Mouse (Mus musculus): ENCODE results near the gene Zfp628. TPM values are rescaled to one million over a fixed set of nuclear protein-coding genes. Genes with fewer than 3 reads are reported as not detected.
A peak's percentile ranks its signal among the peaks of the same experiment; 100 is the strongest.

Gene Zfp628
- polyA plus RNA-seq, 1 experiment: 6.3 TPM

DNA sequence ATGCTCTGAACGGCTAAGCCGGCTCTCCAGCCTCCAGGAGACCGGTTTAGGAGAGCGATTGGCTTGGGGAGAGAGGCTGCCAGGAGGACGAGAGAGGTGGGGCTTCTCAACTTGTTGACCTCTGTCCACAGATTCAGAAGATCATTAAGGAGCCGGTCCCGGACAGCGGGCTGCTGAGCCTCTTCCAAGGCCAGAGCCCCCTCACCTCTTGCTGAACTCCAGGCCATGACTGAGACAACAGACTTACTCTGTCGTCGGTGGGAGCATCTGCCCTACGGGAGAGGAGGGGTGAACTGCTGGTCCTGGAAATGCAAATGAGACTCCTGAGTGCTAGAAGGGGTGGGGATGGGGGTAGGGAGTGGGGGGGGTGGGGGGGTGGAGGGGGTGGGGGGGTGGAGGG, 19.8 kb upstream of the Zfp628 start:
- no peak overlapping the region for H3K4me3 ChIP-seq (ENCODE audit: insufficient read depth, low read length)
- TF ChIP-seq CTCF (IDR thresholded peaks at IDR 0.05; ENCODE audit: borderline replicate concordance, insufficient read depth, low read length): no peak
- no peak for TF ChIP-seq POLR2A (IDR thresholded peaks at IDR 0.05; ENCODE audit: low read depth, low read length)
- no peak overlapping the region for H3K27ac ChIP-seq (ENCODE audit: insufficient read depth, low read length)
- no peaks in the 10 kb centered on the region for H3K4me1 ChIP-seq (ENCODE audit: control insufficient read depth, insufficient read depth, low read length)

DNA sequence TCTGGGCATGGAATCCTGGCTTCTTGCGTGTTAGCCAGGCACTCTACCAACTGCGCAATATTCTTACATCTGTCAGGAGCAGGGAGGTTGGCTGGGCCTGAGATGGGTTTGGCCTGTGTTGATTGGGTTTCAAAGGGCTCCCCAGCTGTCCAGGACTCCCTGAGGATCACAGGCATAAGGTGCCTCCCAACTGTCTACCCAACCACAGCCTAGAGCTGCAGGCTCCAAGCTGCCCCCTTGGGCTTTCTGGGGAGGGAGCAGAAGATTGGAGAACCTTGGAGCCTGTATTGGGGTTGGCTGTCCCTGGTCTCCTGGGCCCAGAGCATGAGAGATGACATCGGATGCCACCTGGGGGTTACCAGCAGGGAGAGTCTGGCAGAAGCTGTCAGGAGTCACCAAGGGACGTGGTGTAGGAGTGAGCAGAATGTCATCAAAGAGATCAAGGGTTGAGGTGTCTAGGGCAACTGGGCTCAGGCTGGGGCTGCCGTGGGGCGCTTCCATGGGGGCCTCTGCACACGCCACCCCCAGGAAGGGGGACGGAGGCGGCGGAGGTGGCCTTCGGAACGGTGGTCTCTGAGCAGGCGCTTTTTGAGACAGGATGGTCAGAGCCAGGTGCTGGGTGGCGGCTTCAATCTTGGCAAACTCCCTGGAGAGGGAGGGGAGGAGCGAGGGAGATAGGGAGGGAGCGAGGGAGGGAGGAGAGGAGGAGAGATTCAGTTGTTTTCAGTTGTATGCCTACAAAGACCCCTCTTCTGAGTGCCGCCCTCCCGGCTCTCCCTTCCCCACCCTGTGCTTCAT, 16.0 kb upstream of the Zfp628 start:
- Histone ChIP-seq H3K27ac (ENCODE audit: insufficient read depth, low read length) (no peak overlapping the region), H3K4me1 (ENCODE audit: control insufficient read depth, insufficient read depth, low read length) (no peaks in the 10 kb centered on the region), H3K4me3 (ENCODE audit: insufficient read depth, low read length) (no peak overlapping the region)
- TF ChIP-seq CTCF (IDR thresholded peaks at IDR 0.05; ENCODE audit: borderline replicate concordance, insufficient read depth, low read length): no peak

DNA sequence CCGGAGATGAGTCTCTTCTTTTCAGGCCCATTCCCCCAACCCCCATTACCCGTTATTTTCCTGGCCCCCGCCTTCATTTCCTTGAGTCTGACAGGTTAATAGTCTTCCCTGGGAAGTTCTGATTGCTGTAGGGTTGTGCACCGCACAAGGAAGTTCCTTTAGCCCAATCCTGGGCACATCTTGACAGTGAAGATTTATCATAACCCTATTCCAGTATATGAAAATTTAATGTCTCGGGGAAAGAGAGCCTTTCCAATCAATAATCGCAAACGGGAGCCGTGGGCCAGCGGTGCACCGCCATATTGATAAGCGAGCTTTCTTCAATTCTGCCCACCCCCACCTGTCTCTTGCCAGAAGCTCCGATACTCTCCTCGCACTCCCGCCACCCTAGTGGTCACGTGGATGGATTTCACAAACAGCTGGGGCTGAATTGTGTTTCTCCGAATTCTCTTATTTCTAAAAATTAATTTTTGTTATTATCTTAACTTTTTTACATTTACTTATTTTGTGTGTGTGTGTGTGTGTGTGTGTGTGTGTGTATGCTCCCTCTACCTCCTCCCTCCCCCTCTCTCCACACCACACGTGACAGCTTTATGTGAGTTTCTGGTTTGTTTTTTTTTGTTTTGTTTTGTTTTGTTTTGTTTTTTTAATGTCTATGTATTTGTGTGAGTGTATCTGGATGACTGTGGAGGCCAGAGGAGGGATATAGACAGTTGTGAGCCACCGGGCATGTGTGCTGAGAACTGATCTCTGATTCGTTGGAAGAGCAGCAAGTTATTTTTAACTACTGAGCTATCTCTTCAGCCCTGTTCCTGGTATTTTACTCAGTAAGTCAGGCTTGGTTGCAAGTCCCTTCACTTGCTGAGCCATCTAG, 15.1 kb upstream of the Zfp628 start:
- Histone ChIP-seq H3K4me1 (ENCODE audit: control insufficient read depth, insufficient read depth, low read length) (no peaks in the 10 kb centered on the region), H3K4me3 (ENCODE audit: insufficient read depth, low read length) (no peak overlapping the region), H3K27ac (ENCODE audit: insufficient read depth, low read length) (no peak overlapping the region)
- TF ChIP-seq POLR2A (IDR thresholded peaks at IDR 0.05; ENCODE audit: low read depth, low read length) (no peak), CTCF (IDR thresholded peaks at IDR 0.05; ENCODE audit: borderline replicate concordance, insufficient read depth, low read length) (no peak)

DNA sequence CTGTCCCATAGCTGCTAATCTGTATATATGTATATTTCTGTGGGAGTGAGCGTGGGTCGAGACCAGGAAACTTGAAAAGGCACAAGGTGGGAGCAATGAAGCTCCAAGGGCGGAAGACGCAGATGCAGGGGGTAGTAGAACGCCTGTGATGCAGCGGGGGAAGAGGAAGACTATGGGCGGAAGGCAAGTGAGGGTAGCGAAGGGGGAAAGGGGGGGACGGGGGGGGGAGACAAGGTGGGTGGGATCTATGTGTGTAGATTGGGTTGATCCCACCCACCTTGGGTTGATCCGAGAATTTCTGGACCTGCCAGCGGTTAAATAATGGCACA, 14.5 kb upstream of the Zfp628 start:
- Histone ChIP-seq H3K4me3 (ENCODE audit: insufficient read depth, low read length) (no peak overlapping the region), H3K4me1 (ENCODE audit: control insufficient read depth, insufficient read depth, low read length) (no peaks in the 10 kb centered on the region), H3K27ac (ENCODE audit: insufficient read depth, low read length) (no peak overlapping the region)
- TF ChIP-seq CTCF (IDR thresholded peaks at IDR 0.05; ENCODE audit: borderline replicate concordance, insufficient read depth, low read length) (no peak), POLR2A (IDR thresholded peaks at IDR 0.05; ENCODE audit: low read depth, low read length) (no peak)

DNA sequence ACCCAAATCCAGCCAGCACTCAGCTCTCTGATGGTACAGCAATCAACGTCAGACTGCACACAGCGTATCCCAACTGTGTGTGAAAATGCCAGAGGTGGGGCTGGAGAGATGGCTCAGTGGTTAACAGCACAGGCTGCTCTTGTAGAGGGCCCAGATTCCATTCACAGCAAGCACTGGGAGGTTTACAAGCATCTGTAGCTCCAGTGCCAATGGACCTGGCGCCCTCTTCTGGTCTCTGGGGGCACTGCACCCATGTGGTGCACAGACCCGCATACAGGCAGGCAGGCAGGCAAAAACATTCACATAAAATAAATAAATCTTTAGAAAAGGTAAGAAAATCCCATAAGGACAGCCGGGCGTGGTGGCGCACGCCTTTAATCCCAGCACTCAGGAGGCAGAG, 13.8 kb upstream of the Zfp628 start:
- no peaks in the 10 kb centered on the region for H3K4me1 ChIP-seq (ENCODE audit: control insufficient read depth, insufficient read depth, low read length)
- H3K4me3 ChIP-seq (ENCODE audit: insufficient read depth, low read length): no peak overlapping the region
- TF ChIP-seq CTCF (IDR thresholded peaks at IDR 0.05; ENCODE audit: borderline replicate concordance, insufficient read depth, low read length) (no peak), POLR2A (IDR thresholded peaks at IDR 0.05; ENCODE audit: low read depth, low read length) (no peak)
- H3K27ac ChIP-seq (ENCODE audit: insufficient read depth, low read length): no peak overlapping the region

DNA sequence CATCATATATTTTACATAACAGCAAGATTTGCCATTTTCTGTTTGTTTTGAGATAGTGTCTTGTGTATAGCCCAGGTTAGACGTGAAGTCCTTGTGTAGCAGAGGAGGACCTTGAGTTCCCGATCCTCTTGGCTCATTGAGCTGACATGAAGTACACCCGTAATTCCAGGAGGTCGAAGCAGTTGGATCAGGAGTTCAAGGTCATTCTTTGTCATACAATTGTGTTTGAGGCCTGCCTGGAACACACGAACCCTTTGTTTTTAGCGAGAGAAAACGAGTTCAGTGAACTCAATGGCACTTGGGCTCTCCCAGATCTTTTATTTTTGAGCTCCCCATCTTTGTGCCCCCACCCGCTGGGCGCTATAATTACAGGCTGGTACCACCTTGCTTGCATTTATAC, 12.6 kb upstream of the Zfp628 start:
- no peaks in the 10 kb centered on the region for H3K4me1 ChIP-seq (ENCODE audit: control insufficient read depth, insufficient read depth, low read length)
- TF ChIP-seq POLR2A (IDR thresholded peaks at IDR 0.05; ENCODE audit: low read depth, low read length) (no peak), CTCF (IDR thresholded peaks at IDR 0.05; ENCODE audit: borderline replicate concordance, insufficient read depth, low read length) (no peak)
- no peak overlapping the region for H3K4me3 ChIP-seq (ENCODE audit: insufficient read depth, low read length)
- no peak overlapping the region for H3K27ac ChIP-seq (ENCODE audit: insufficient read depth, low read length)

DNA sequence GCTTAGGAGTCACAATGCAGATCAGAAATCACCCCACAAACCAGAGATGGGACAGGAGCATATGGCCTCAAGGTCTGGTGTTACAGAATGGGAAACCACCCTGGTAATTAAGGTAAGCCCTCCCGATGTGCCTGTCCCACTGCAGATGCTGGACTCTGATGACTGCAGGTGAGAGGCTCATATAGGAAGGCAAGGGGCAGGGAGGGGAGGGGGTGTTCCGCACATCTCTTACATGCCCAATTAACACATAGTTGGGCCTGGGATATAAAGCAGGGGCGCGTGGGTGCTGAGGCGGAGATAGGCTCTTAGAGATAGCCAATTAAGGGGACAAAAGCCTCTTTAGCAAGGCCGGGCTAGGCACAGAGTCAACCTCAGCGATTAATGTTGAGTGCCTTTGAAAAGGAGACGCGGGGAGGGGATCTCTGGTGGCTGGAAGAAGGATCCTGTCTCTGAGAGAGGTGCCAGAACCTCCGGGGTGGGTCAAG, 8.5 kb upstream of the Zfp628 start, which contains the start of gene Gm36210:
TSS of gene Gm36210 (minus strand) at position 51 of the 485 bp plus-strand sequence.
- TF ChIP-seq POLR2A (IDR thresholded peaks at IDR 0.05; ENCODE audit: low read depth, low read length) (no peak), CTCF (IDR thresholded peaks at IDR 0.05; ENCODE audit: borderline replicate concordance, insufficient read depth, low read length) (no peak)
- Histone ChIP-seq H3K4me1 (ENCODE audit: control insufficient read depth, insufficient read depth, low read length) (no peaks in the 10 kb centered on the region), H3K27ac (ENCODE audit: insufficient read depth, low read length) (no peak within 1 kb of the TSS), H3K4me3 (ENCODE audit: insufficient read depth, low read length) (no peak within 1 kb of the TSS)

DNA sequence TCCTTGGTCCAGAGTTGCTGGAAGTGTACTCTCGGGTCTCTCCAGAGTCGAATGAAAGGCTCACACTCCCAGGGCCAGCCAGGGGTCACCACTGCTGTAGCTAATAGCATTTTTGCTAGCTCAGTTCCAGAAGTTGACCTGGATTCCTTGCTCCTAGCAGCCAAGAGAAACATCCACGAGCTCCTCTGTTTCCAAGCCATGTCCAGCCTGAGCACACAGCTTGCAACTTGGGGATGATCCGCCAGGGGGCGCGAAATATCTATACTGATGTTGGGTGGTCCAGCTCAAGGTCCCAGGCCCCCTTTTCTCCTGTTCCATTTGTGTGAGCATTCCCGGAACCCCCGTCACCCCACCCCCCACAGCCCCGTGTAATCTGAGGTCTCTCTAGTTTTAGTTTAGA, 3.5 kb upstream of the Zfp628 start:
- no peak overlapping the region for H3K27ac ChIP-seq (ENCODE audit: insufficient read depth, low read length)
- H3K4me1 ChIP-seq (ENCODE audit: control insufficient read depth, insufficient read depth, low read length): peaks cover 4% of the 10 kb centered on the region; the same call in 1 of the 2 replicates
- TF ChIP-seq CTCF (IDR thresholded peaks at IDR 0.05; ENCODE audit: borderline replicate concordance, insufficient read depth, low read length) (peak; percentile 50; the same call in 1 of the 2 replicates), POLR2A (IDR thresholded peaks at IDR 0.05; ENCODE audit: low read depth, low read length) (no peak)
- no peak overlapping the region for H3K4me3 ChIP-seq (ENCODE audit: insufficient read depth, low read length)

DNA sequence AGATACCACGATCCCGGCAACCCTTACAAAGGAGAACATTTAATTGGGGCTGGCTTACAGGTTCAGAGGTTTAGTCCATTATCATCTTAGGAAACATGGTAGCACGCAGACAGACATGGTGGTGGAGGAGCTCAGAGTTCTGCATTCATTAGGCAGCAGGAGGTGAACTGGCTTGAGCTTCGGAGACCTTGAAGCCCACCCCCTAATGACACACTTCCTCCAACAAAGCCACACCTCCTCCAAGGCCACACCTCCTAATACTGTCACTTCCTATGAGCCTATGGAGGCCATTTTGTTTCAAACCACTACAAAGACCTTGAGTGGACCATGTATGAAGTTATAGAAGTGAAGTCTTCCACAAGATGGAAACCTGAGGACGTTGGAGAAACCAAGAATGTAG, 2.8 kb upstream of the Zfp628 start:
- H3K4me3 ChIP-seq (ENCODE audit: insufficient read depth, low read length): no peak overlapping the region
- H3K27ac ChIP-seq (ENCODE audit: insufficient read depth, low read length): no peak overlapping the region
- H3K4me1 ChIP-seq (ENCODE audit: control insufficient read depth, insufficient read depth, low read length): peaks cover 8% of the 10 kb centered on the region
- TF ChIP-seq CTCF (IDR thresholded peaks at IDR 0.05; ENCODE audit: borderline replicate concordance, insufficient read depth, low read length) (no peak), POLR2A (IDR thresholded peaks at IDR 0.05; ENCODE audit: low read depth, low read length) (no peak)

Data from embryonic fibroblast, embryonic 13.5 days (primary cell).